8 mouse cellular contexts compared by ENCODE assay signal in the genomic region with DNA sequence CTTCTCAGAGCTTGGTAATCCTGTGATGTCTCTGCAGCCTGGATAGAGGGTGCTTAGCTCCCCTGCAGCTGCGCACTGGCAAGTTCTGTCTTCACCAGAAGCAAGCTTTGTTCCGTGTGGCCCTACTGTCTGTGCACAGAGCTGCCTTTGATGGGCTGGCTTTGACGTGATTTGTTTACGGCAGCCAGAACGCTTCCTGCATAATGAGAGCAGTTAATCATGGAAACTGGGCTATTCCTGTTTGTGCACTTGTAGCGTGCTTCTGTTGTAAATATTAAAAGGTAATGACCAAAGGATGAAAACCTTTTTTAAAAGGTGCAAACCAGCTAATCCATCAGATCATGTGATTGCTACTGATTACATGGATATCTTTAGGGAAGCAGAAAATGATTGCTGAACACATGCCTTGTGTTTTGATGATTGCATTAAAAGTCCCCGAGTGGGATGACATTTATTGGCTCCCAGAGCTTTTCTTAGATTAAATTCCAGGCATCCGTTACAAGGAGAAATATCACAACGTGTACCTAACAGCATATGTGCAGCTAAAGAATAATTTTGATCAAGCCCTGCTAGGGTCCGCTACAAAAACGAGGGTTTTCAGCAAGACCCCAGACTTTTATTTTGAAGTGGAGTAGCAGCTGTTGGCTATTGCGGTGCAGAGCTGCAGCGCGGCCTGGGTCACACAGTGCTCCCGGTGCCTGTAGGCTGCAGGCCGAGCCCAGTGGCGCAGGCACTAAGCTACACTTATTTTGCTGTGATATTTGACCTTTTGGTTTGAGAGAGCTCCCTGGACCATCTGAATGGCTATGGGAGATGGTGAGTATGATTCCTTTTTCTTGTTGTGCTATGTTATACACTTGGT. TPM values are rescaled to one million over a fixed set of nuclear protein-coding genes. Genes with fewer than 3 reads are reported as not detected.
DNase-seq lines count a peak whose midpoint lies in the region; ATAC-seq and TF ChIP-seq lines count a peak whose summit lies in the region.

No protein-coding gene starts in this region.

- ATAC-seq in forebrain, embryonic 16.5 days = peak; percentile 98
- ATAC-seq in liver, embryonic 14.5 days (ENCODE audit: insufficient read depth) = peak; percentile 71; the same call in 1 of the 2 replicates
- ATAC-seq in stomach, postnatal 0 days (ENCODE audit: low FRiP score, low TSS enrichment) = peak; percentile 86

- peak; percentile 29 to 38 for DNase-seq in CD8-positive naive resting alpha-beta T cell, adult 2 months (ENCODE audit: low read depth in 2 of 2, low spot score in 2 of 2)
- DNase-seq in cerebellum, adult 11-12 months = peak; percentile 79
- DNase-seq in heart, postnatal 14 days = peak; percentile 69 to 73
- peak; percentile 70 to 81 for DNase-seq in kidney, postnatal 4 days
- no peak for DNase-seq in liver, embryonic 14.5 days (ENCODE audit: low read depth in 3 of 3, low spot score in 3 of 3)
- DNase-seq in natural killer cell, adult 2 months (ENCODE audit: low spot score in 2 of 2) = peak; percentile 20 to 35
- peak; percentile 47 for DNase-seq in stomach, postnatal 0 days (ENCODE audit: low spot score)

- H3K4me2 ChIP-seq in forebrain, embryonic 16.5 days (ENCODE audit: low read length) = peak overlapping the region; percentile 85
- peak overlapping the region; percentile 59 for H3K4me2 ChIP-seq in liver, embryonic 14.5 days (ENCODE audit: low read depth)
- peak overlapping the region; percentile 51 for H3K4me2 ChIP-seq in stomach, postnatal 0 days (replicated peaks; ENCODE audit: low read depth)

- peak overlapping the region; percentile 58 for H3K4me3 ChIP-seq in forebrain, embryonic 16.5 days (replicated peaks; ENCODE audit: low read length)
- peak overlapping the region; percentile 35 to 43 for H3K4me3 ChIP-seq in liver, embryonic 14.5 days (ENCODE audit: insufficient read depth in 1 of 2, low read depth in 2 of 2, low read length in 2 of 2)
- peak overlapping the region; percentile 37 for H3K4me3 ChIP-seq in stomach, postnatal 0 days (ENCODE audit: low read depth, low read length)

- H3K9ac ChIP-seq in forebrain, embryonic 16.5 days (replicated peaks; ENCODE audit: low read depth, low read length) = peak overlapping the region; percentile 80
- 0 out of 2 replicates have a peak overlapping the region, but pooled peaks have one; percentile 10 for H3K9ac ChIP-seq in liver, embryonic 14.5 days (replicated peaks)
- peak overlapping the region; percentile 32 for H3K9ac ChIP-seq in stomach, postnatal 0 days (ENCODE audit: low read length)

- WGBS in forebrain, embryonic 16.5 days = under 1% methylated on average over 17 of the region's 17 CpGs
- WGBS in liver, embryonic 14.5 days (ENCODE audit: insufficient replicate concordance) = 6% methylated on average over 17 of the region's 17 CpGs
- 5% methylated on average over 17 of the region's 17 CpGs for WGBS in stomach, postnatal 0 days

- H3K4me1 ChIP-seq in forebrain, embryonic 16.5 days (replicated peaks; ENCODE audit: control insufficient read depth, insufficient read depth, low read length) = peaks cover 18% of the 10 kb centered on the region
- H3K4me1 ChIP-seq in liver, embryonic 14.5 days (replicated peaks; ENCODE audit: control insufficient read depth in 2 of 2, insufficient read depth in 2 of 2, low read length in 1 of 2) = peaks cover 3 to 10% of the 10 kb centered on the region in 2 experiments; a peak in 2 of 4 replicates
- H3K4me1 ChIP-seq in stomach, postnatal 0 days (replicated peaks; ENCODE audit: control insufficient read depth, insufficient read depth) = no peaks in the 10 kb centered on the region

- no peaks in the 10 kb centered on the region for H3K36me3 ChIP-seq in forebrain, embryonic 16.5 days (ENCODE audit: control insufficient read depth, insufficient read depth)
- no peaks in the 10 kb centered on the region for H3K36me3 ChIP-seq in liver, embryonic 14.5 days (replicated peaks; ENCODE audit: control insufficient read depth, insufficient read depth, low read depth)
- H3K36me3 ChIP-seq in stomach, postnatal 0 days (ENCODE audit: control insufficient read depth, insufficient read depth, low read length) = no peaks in the 10 kb centered on the region

- H3K27me3 ChIP-seq in forebrain, embryonic 16.5 days (replicated peaks; ENCODE audit: control insufficient read depth, insufficient read depth, low read length) = no peaks in the 10 kb centered on the region
- no peaks in the 10 kb centered on the region for H3K27me3 ChIP-seq in liver, embryonic 14.5 days (ENCODE audit: control insufficient read depth, insufficient read depth, low read length)
- H3K27me3 ChIP-seq in stomach, postnatal 0 days (ENCODE audit: control insufficient read depth, insufficient read depth, low read length) = no peaks in the 10 kb centered on the region

- no peak for TF ChIP-seq CTCF in liver, embryonic 14.5 days (IDR thresholded peaks at IDR 0.05; ENCODE audit: low read depth)
- no peak for TF ChIP-seq CTCF in stomach, postnatal 0 days (IDR thresholded peaks at IDR 0.05; ENCODE audit: low read depth)

- H3K27ac ChIP-seq in forebrain, embryonic 16.5 days (ENCODE audit: low read length) = peak overlapping the region; percentile 96
- no peak overlapping the region for H3K27ac ChIP-seq in liver, embryonic 14.5 days
- H3K27ac ChIP-seq in stomach, postnatal 0 days (replicated peaks) = peak overlapping the region; percentile 69

- TF ChIP-seq EP300 in liver, embryonic 14.5 days (IDR thresholded peaks at IDR 0.05; ENCODE audit: low read depth) = no peak
- no peak for TF ChIP-seq EP300 in stomach, postnatal 0 days (optimal IDR thresholded peaks at IDR 0.05)

- intact Hi-C loops in heart, postnatal 14 days (cut with DNase I) = loop anchor here (5.0 kb wide), 1 partner anchor 46 kb away; no protein-coding TSS in a partner anchor

- no peaks in the 10 kb centered on the region for H3K9me3 ChIP-seq in forebrain, embryonic 16.5 days (ENCODE audit: control insufficient read depth, low read length)
- H3K9me3 ChIP-seq in liver, embryonic 14.5 days (ENCODE audit: control insufficient read depth, low read length) = no peaks in the 10 kb centered on the region
- no peaks in the 10 kb centered on the region for H3K9me3 ChIP-seq in stomach, postnatal 0 days (ENCODE audit: control insufficient read depth, low read length)

RNA-seq across cellular contexts. Expression of a gene that starts 51.6 kb away (rescaled TPM):
- 138 and 143 TPM in 2 replicates for polyA plus RNA-seq in forebrain, embryonic 16.5 days (2015; fragmentation: Nextera tagmentation; extraction: Ambion mirVana)
- 10 to 100 TPM; 49.1 to 50.3 TPM for total RNA-seq in heart, postnatal 14 days (2021)
- polyA plus RNA-seq in liver, embryonic 14.5 days (2012; rRNA removed) = 3.1 and 4.7 TPM in 2 replicates
- polyA plus RNA-seq in liver, embryonic 14.5 days (2014; fragmentation: Nextera tagmentation; extraction: Ambion mirVana) = 8.8 and 11.6 TPM in 2 replicates
- 8.4 and 8.6 TPM in 2 replicates for polyA plus RNA-seq in stomach, postnatal 0 days (2015; fragmentation: Nextera tagmentation; extraction: Ambion mirVana)

Comparison
In these comparisons a context has a peak if more than half of its experiments do, and no peak if none do; other contexts are left out.
1. DNase-seq: peak in CD8-positive naive resting alpha-beta T cell, adult 2 months (2 of 2), cerebellum, adult 11-12 months (single experiment), heart, postnatal 14 days (2 of 2), kidney, postnatal 4 days (2 of 2), natural killer cell, adult 2 months (2 of 2) and stomach, postnatal 0 days (single experiment); none in liver, embryonic 14.5 days (0 of 3).
2. H3K9ac ChIP-seq: peak in every context shown above with its lines; median percentile 80 in forebrain, embryonic 16.5 days; 32 in stomach, postnatal 0 days; 10 in liver, embryonic 14.5 days.
3. RNA of a gene that starts 51.6 kb away (polyA plus RNA-seq): 138 to 143 TPM in forebrain, embryonic 16.5 days; 3.1 to 11.6 TPM in liver, embryonic 14.5 days and 8.4 to 8.6 TPM in stomach, postnatal 0 days; every median in the first group is over 10 times any median in the second.
4. Peak in every context shown above with its lines, with median percentiles within 50 percentile points of each other: ATAC-seq, H3K4me2 ChIP-seq and H3K4me3 ChIP-seq.